Mouse (Mus musculus) hindbrain, embryonic 11.5 days (tissue): ENCODE measurements at regions not wholly inside any gene's neighbourhood (a gene's known extent, or its start where the extent isn't known, plus 50 kb on each side); places are given as distances from the start of the nearest gene placed in this dataset.

ENCODE experiments used
- ATAC-seq: fragments of 200-750 bp; cut with Nextera tagmentation; 2 replicates; pipeline ENCODE4 v1.8.0; 2017; ENCODE audit warnings: mild to moderate bottlenecking, moderate TSS enrichment, moderate library complexity; ENCODE audit not compliant: low FRiP score
- DNase-seq: peaks from one replicate; pipeline ENCODE4 v3.0.0-alpha.2; 2015; ENCODE audit warnings: low spot score
- H3K27ac ChIP-seq: fragments of 300-500 bp; sonication (generic); 2 replicates; pipeline ENCODE4 v1.5.1; 2014; ENCODE audit warnings: mild to moderate bottlenecking, low read depth, low read length
- H3K27me3 ChIP-seq: fragments of 300-500 bp; sonication (generic); 2 replicates; pipeline ENCODE4 v1.6.1; 2014; ENCODE audit warnings: mild to moderate bottlenecking, low read length, moderate library complexity, mixed read lengths; ENCODE audit not compliant: control insufficient read depth, insufficient read depth
- H3K36me3 ChIP-seq: fragments of 300-500 bp; sonication (generic); 2 replicates; pipeline ENCODE4 v1.6.1; 2014; ENCODE audit warnings: mild to moderate bottlenecking, low read length, moderate library complexity, mixed read lengths; ENCODE audit not compliant: control insufficient read depth, insufficient read depth
- H3K4me1 ChIP-seq: fragments of 300-500 bp; sonication (generic); replicated peaks from 2 replicates; pipeline ENCODE4 v1.6.1; 2014; ENCODE audit warnings: low read length, mixed read lengths; ENCODE audit not compliant: control insufficient read depth, insufficient read depth
- H3K4me2 ChIP-seq: fragments of 300-500 bp; sonication (generic); replicated peaks from 2 replicates; pipeline ENCODE4 v1.6.1; 2014; ENCODE audit warnings: mild to moderate bottlenecking, low read depth, low read length
- H3K4me3 ChIP-seq: fragments of 300-500 bp; sonication (generic); 2 replicates; pipeline ENCODE4 v1.5.1; 2014; ENCODE audit warnings: low read depth, low read length
- H3K9ac ChIP-seq: fragments of 300-500 bp; sonication (generic); 2 replicates; pipeline ENCODE4 v1.6.1; 2014; ENCODE audit warnings: low read depth, low read length
- H3K9me3 ChIP-seq: fragments of 300-500 bp; sonication (generic); 2 replicates; pipeline ENCODE4 v1.6.1; 2016; ENCODE audit warnings: low read length; ENCODE audit not compliant: control insufficient read depth
- WGBS: fragments of 180-500 bp; shearing (Covaris S2); extraction: QIAGEN DNeasy Blood & Tissue Kit; methylation state at CpG from one replicate; pipeline ENCODE4 v1.1.7; 2014; 5-methylcytosine and 5-hydroxymethylcytosine counted together

- Histone ChIP-seq H3K4me1 (no peaks in the 10 kb centered on the region), H3K27ac (no peak overlapping the region), H3K9me3 (no peaks in the 10 kb centered on the region), H3K27me3 (no peaks in the 10 kb centered on the region), H3K4me3 (no peak overlapping the region), H3K36me3 (no peaks in the 10 kb centered on the region), H3K9ac (no peak overlapping the region), H3K4me2 (no peak overlapping the region)
- WGBS, result 48% methylated on average over 2 of the region's 2 CpGs
- DNase-seq (peak; percentile 44), ATAC-seq (peak; percentile 84)
These were observed 221.5 kb upstream of the Cxxc4 start for GRCm38 (mm10) chr3:134014805-134015204.

- Histone ChIP-seq H3K4me1 (no peaks in the 10 kb centered on the region), H3K9me3 (no peaks in the 10 kb centered on the region), H3K4me3 (no peak overlapping the region), H3K27me3 (no peaks in the 10 kb centered on the region), H3K36me3 (no peaks in the 10 kb centered on the region), H3K4me2 (no peak overlapping the region), H3K9ac (no peak overlapping the region), H3K27ac (no peak overlapping the region)
- 83% methylated on average over 3 of the region's 3 CpGs for WGBS
- ATAC-seq (peak; percentile 10; the same call in 1 of the 2 replicates), DNase-seq (no peak)
These were observed 220.9 kb upstream of the Cxxc4 start for GRCm38 (mm10) chr3:134015412-134015811.

- Histone ChIP-seq H3K36me3 (no peaks in the 10 kb centered on the region), H3K27me3 (no peaks in the 10 kb centered on the region), H3K4me2 (no peak overlapping the region), H3K4me1 (no peaks in the 10 kb centered on the region), H3K27ac (no peak overlapping the region), H3K9ac (no peak overlapping the region), H3K9me3 (no peaks in the 10 kb centered on the region), H3K4me3 (no peak overlapping the region)
- WGBS, result 81% methylated on average over 5 of the region's 5 CpGs
- no peak for ATAC-seq
- DNase-seq, result no peak
These were observed 202.4 kb upstream of the Cxxc4 start for GRCm38 (mm10) chr3:134033862-134034261.

GRCm38 (mm10) chr3:134036310-134036934, 199.9 kb upstream of the Cxxc4 start:
- H3K4me1 ChIP-seq, result no peaks in the 10 kb centered on the region
- H3K4me3 ChIP-seq, result no peak overlapping the region
- H3K4me2 ChIP-seq, result no peak overlapping the region
- H3K27ac ChIP-seq, result no peak overlapping the region
- H3K9ac ChIP-seq, result no peak overlapping the region
- no peak for ATAC-seq
- WGBS, result 94% methylated on average over 6 of the region's 6 CpGs
- H3K9me3 ChIP-seq, result no peaks in the 10 kb centered on the region
- H3K27me3 ChIP-seq, result no peaks in the 10 kb centered on the region
- DNase-seq, result no peak
- no peaks in the 10 kb centered on the region for H3K36me3 ChIP-seq

GRCm38 (mm10) chr3:134050649-134051048, 185.6 kb upstream of the Cxxc4 start:
- H3K27me3 ChIP-seq, result no peaks in the 10 kb centered on the region
- H3K9ac ChIP-seq, result no peak overlapping the region
- no peak overlapping the region for H3K27ac ChIP-seq
- no peak for ATAC-seq
- no peaks in the 10 kb centered on the region for H3K4me1 ChIP-seq
- H3K9me3 ChIP-seq, result no peaks in the 10 kb centered on the region
- H3K4me3 ChIP-seq, result no peak overlapping the region
- no peak for DNase-seq
- no peaks in the 10 kb centered on the region for H3K36me3 ChIP-seq
- no peak overlapping the region for H3K4me2 ChIP-seq

- 100% methylated on average over 1 of the region's 1 CpGs for WGBS
- no peak overlapping the region for H3K27ac ChIP-seq
- H3K9ac ChIP-seq, result no peak overlapping the region
- no peaks in the 10 kb centered on the region for H3K27me3 ChIP-seq
- H3K4me2 ChIP-seq, result no peak overlapping the region
- H3K4me1 ChIP-seq, result no peaks in the 10 kb centered on the region
- no peak for ATAC-seq
- no peak for DNase-seq
- H3K9me3 ChIP-seq, result no peaks in the 10 kb centered on the region
- H3K4me3 ChIP-seq, result no peak overlapping the region
- no peaks in the 10 kb centered on the region for H3K36me3 ChIP-seq
These were observed 153.8 kb upstream of the Cxxc4 start for GRCm38 (mm10) chr3:134082461-134082860.

- WGBS, result 74% methylated on average over 3 of the region's 3 CpGs
- Histone ChIP-seq H3K36me3 (no peaks in the 10 kb centered on the region), H3K9ac (no peak overlapping the region), H3K27me3 (no peaks in the 10 kb centered on the region), H3K4me1 (no peaks in the 10 kb centered on the region), H3K4me3 (no peak overlapping the region), H3K4me2 (no peak overlapping the region), H3K9me3 (no peaks in the 10 kb centered on the region), H3K27ac (no peak overlapping the region)
- peak; percentile 48; the same call in 1 of the 2 replicates for ATAC-seq
- DNase-seq, result peak; percentile 34
These were observed 136.7 kb upstream of the Cxxc4 start for GRCm38 (mm10) chr3:134099471-134100125.

GRCm38 (mm10) chr3:134102151-134102738, 134.0 kb upstream of the Cxxc4 start:
- Histone ChIP-seq H3K9ac (no peak overlapping the region), H3K27me3 (no peaks in the 10 kb centered on the region), H3K4me2 (no peak overlapping the region), H3K36me3 (no peaks in the 10 kb centered on the region), H3K27ac (no peak overlapping the region), H3K9me3 (no peaks in the 10 kb centered on the region), H3K4me3 (no peak overlapping the region), H3K4me1 (no peaks in the 10 kb centered on the region)
- DNase-seq (no peak), ATAC-seq (no peak)
- WGBS, result 77% methylated on average over 3 of the region's 3 CpGs

GRCm38 (mm10) chr3:134104625-134105024, 131.7 kb upstream of the Cxxc4 start:
- Histone ChIP-seq H3K9ac (no peak overlapping the region), H3K4me2 (no peak overlapping the region), H3K9me3 (no peaks in the 10 kb centered on the region), H3K27ac (no peak overlapping the region), H3K27me3 (no peaks in the 10 kb centered on the region), H3K4me3 (no peak overlapping the region), H3K4me1 (no peaks in the 10 kb centered on the region), H3K36me3 (no peaks in the 10 kb centered on the region)
- no peak for ATAC-seq
- WGBS, result 91% methylated on average over 1 of the region's 1 CpGs
- DNase-seq, result no peak
